ENCODE assay signal across 7 mouse cellular contexts in genomic region chr1:89136089-89136811, GRCm38 (mm10).
DNase-seq lines count a peak whose midpoint lies in the region; ATAC-seq and TF ChIP-seq lines count a peak whose summit lies in the region.

No protein-coding gene starts in this region.

- no peak overlapping the region for H3K4me2 ChIP-seq in midbrain, embryonic 13.5 days (replicated peaks)
- H3K4me2 ChIP-seq in midbrain, embryonic 11.5 days = no peak overlapping the region
- no peak overlapping the region for H3K4me2 ChIP-seq in hindbrain, embryonic 16.5 days (ENCODE audit: low read length)
- H3K4me2 ChIP-seq in lung, postnatal 0 days (replicated peaks; ENCODE audit: low read depth, low read length) = no peak overlapping the region

- H3K9me3 ChIP-seq in midbrain, embryonic 13.5 days = no peaks in the 10 kb centered on the region
- H3K9me3 ChIP-seq in midbrain, embryonic 11.5 days (ENCODE audit: control insufficient read depth, low read length) = no peaks in the 10 kb centered on the region
- no peaks in the 10 kb centered on the region for H3K9me3 ChIP-seq in hindbrain, embryonic 16.5 days (ENCODE audit: control insufficient read depth, low read length)
- H3K9me3 ChIP-seq in lung, postnatal 0 days (ENCODE audit: low read length) = no peaks in the 10 kb centered on the region

- H3K27me3 ChIP-seq in midbrain, embryonic 13.5 days = no peaks in the 10 kb centered on the region
- no peaks in the 10 kb centered on the region for H3K27me3 ChIP-seq in midbrain, embryonic 11.5 days (ENCODE audit: control insufficient read depth, insufficient read depth, low read length)
- H3K27me3 ChIP-seq in hindbrain, embryonic 16.5 days (replicated peaks; ENCODE audit: control insufficient read depth, insufficient read depth, low read length) = no peaks in the 10 kb centered on the region
- no peaks in the 10 kb centered on the region for H3K27me3 ChIP-seq in lung, postnatal 0 days (replicated peaks; ENCODE audit: insufficient read depth, low read length)

- peaks cover 18% of the 10 kb centered on the region for H3K4me1 ChIP-seq in midbrain, embryonic 13.5 days (replicated peaks)
- H3K4me1 ChIP-seq in midbrain, embryonic 11.5 days (ENCODE audit: control insufficient read depth, insufficient read depth, low read length) = no peaks in the 10 kb centered on the region
- H3K4me1 ChIP-seq in hindbrain, embryonic 16.5 days (ENCODE audit: control insufficient read depth, insufficient read depth, low read depth, low read length) = peaks cover 40% of the 10 kb centered on the region
- H3K4me1 ChIP-seq in lung, postnatal 0 days (ENCODE audit: insufficient read depth, low read depth, low read length) = peaks cover 17% of the 10 kb centered on the region

- no peak for DNase-seq in midbrain, embryonic 11.5 days (ENCODE audit: low spot score, missing footprints)
- DNase-seq in gastrocnemius, postnatal 10 days = peak; percentile 48
- peak; percentile 70 for DNase-seq in lung, postnatal 0 days (ENCODE audit: low spot score)
- no peak for DNase-seq in retina, embryonic 14.5 days (ENCODE audit: low spot score)
- DNase-seq in retina, postnatal 1 day = no peak

- TF ChIP-seq CTCF in lung, postnatal 0 days (IDR thresholded peaks at IDR 0.05) = no peak; the same call in 1 of the 2 replicates

- H3K36me3 ChIP-seq in midbrain, embryonic 13.5 days = peaks cover 16% of the 10 kb centered on the region
- H3K36me3 ChIP-seq in midbrain, embryonic 11.5 days (ENCODE audit: control insufficient read depth, insufficient read depth, low read length) = 0 out of 2 replicates have a peak, but pooled peaks cover 5% of the 10 kb centered on the region
- H3K36me3 ChIP-seq in hindbrain, embryonic 16.5 days (ENCODE audit: control insufficient read depth, insufficient read depth, low read length) = no peaks in the 10 kb centered on the region
- H3K36me3 ChIP-seq in lung, postnatal 0 days (ENCODE audit: insufficient read depth, low read length) = no peaks in the 10 kb centered on the region

- no peak overlapping the region for H3K27ac ChIP-seq in midbrain, embryonic 13.5 days
- no peak overlapping the region for H3K27ac ChIP-seq in midbrain, embryonic 11.5 days (ENCODE audit: low read depth, low read length)
- peak overlapping the region; percentile 16 for H3K27ac ChIP-seq in hindbrain, embryonic 16.5 days (ENCODE audit: low read depth, low read length)
- H3K27ac ChIP-seq in lung, postnatal 0 days (ENCODE audit: low read length) = no peak overlapping the region; the same call in 1 of the 2 replicates

- H3K4me3 ChIP-seq in midbrain, embryonic 13.5 days (replicated peaks) = no peak overlapping the region
- no peak overlapping the region for H3K4me3 ChIP-seq in midbrain, embryonic 11.5 days (ENCODE audit: low read depth, low read length)
- no peak overlapping the region for H3K4me3 ChIP-seq in hindbrain, embryonic 16.5 days (ENCODE audit: low read length)
- H3K4me3 ChIP-seq in lung, postnatal 0 days (ENCODE audit: low read depth, low read length) = no peak overlapping the region

- no peak for TF ChIP-seq EP300 in lung, postnatal 0 days (IDR thresholded peaks at IDR 0.05)

- no peak overlapping the region for H3K9ac ChIP-seq in midbrain, embryonic 13.5 days (replicated peaks)
- no peak overlapping the region for H3K9ac ChIP-seq in midbrain, embryonic 11.5 days (ENCODE audit: low read length)
- no peak overlapping the region for H3K9ac ChIP-seq in hindbrain, embryonic 16.5 days (ENCODE audit: low read depth, low read length)
- H3K9ac ChIP-seq in lung, postnatal 0 days (replicated peaks; ENCODE audit: low read depth) = 0 out of 2 replicates have a peak overlapping the region, but pooled peaks have one; percentile 5

- WGBS in midbrain, embryonic 13.5 days = 74% methylated on average over 13 of the region's 13 CpGs
- WGBS in midbrain, embryonic 11.5 days = 91% methylated on average over 13 of the region's 13 CpGs
- WGBS in hindbrain, embryonic 16.5 days = 50% methylated on average over 13 of the region's 13 CpGs
- WGBS in lung, postnatal 0 days = 34% methylated on average over 13 of the region's 13 CpGs

- ATAC-seq in midbrain, embryonic 13.5 days = peak; percentile 16; the same call in 1 of the 2 replicates
- ATAC-seq in midbrain, embryonic 11.5 days (ENCODE audit: low FRiP score) = no peak
- peak; percentile 63 for ATAC-seq in hindbrain, embryonic 16.5 days
- peak; percentile 69 for ATAC-seq in lung, postnatal 0 days

Comparison
In these comparisons a context has a peak if more than half of its experiments do, and no peak if none do; other contexts are left out.
1. DNase-seq: peak in gastrocnemius, postnatal 10 days (single experiment) and lung, postnatal 0 days (single experiment); none in midbrain, embryonic 11.5 days (single experiment), retina, embryonic 14.5 days (single experiment) and retina, postnatal 1 day (single experiment).